Mouse (Mus musculus): ENCODE data around the gene Tnfrsf11a.

Tnfrsf11a gene

GRCm38 (mm10) chr1:105812960-105813708 lies 32.6 kb downstream of the Tnfrsf11a start:
- no peak for TF ChIP-seq GATA4 (IDR thresholded peaks at IDR 0.05; ENCODE audit: insufficient replicate concordance, low read length)

- TF ChIP-seq GATA4 (IDR thresholded peaks at IDR 0.05; ENCODE audit: insufficient replicate concordance, low read length), result no peak
Measured at GRCm38 (mm10) chr1:105813709-105814061, 33.2 kb downstream of the Tnfrsf11a start.

- no peak for TF ChIP-seq GATA4 (IDR thresholded peaks at IDR 0.05; ENCODE audit: insufficient replicate concordance, low read length)
Measured at GRCm38 (mm10) chr1:105814402-105815270, 34.1 kb downstream of the Tnfrsf11a start.

- TF ChIP-seq GATA4 (IDR thresholded peaks at IDR 0.05; ENCODE audit: insufficient replicate concordance, low read length), result no peak
Measured at GRCm38 (mm10) chr1:105815310-105815709, 34.8 kb downstream of the Tnfrsf11a start.

GRCm38 (mm10) chr1:105815736-105816135 lies 35.2 kb downstream of the Tnfrsf11a start:
- no peak for TF ChIP-seq GATA4 (IDR thresholded peaks at IDR 0.05; ENCODE audit: insufficient replicate concordance, low read length)

GRCm38 (mm10) chr1:105819031-105819430 lies 38.5 kb downstream of the Tnfrsf11a start:
- TF ChIP-seq GATA4 (IDR thresholded peaks at IDR 0.05; ENCODE audit: insufficient replicate concordance, low read length), result no peak

GRCm38 (mm10) chr1:105819740-105820139 lies 39.2 kb downstream of the Tnfrsf11a start:
- no peak for TF ChIP-seq GATA4 (IDR thresholded peaks at IDR 0.05; ENCODE audit: insufficient replicate concordance, low read length)

- no peak for TF ChIP-seq GATA4 (IDR thresholded peaks at IDR 0.05; ENCODE audit: insufficient replicate concordance, low read length)
Measured at GRCm38 (mm10) chr1:105824356-105824755, 43.8 kb downstream of the Tnfrsf11a start.

- no peak for TF ChIP-seq GATA4 (IDR thresholded peaks at IDR 0.05; ENCODE audit: insufficient replicate concordance, low read length)
Measured at GRCm38 (mm10) chr1:105824980-105825379, 44.5 kb downstream of the Tnfrsf11a start.

- no peak for TF ChIP-seq GATA4 (IDR thresholded peaks at IDR 0.05; ENCODE audit: insufficient replicate concordance, low read length)
Measured at GRCm38 (mm10) chr1:105827374-105827773, 46.9 kb downstream of the Tnfrsf11a start.

GRCm38 (mm10) chr1:105827786-105828345 lies 47.3 kb downstream of the Tnfrsf11a start:
- no peak for TF ChIP-seq GATA4 (IDR thresholded peaks at IDR 0.05; ENCODE audit: insufficient replicate concordance, low read length)

GRCm38 (mm10) chr1:105829171-105829570 lies 48.7 kb downstream of the Tnfrsf11a start:
- TF ChIP-seq GATA4 (IDR thresholded peaks at IDR 0.05; ENCODE audit: insufficient replicate concordance, low read length), result no peak

- no peak for TF ChIP-seq GATA4 (IDR thresholded peaks at IDR 0.05; ENCODE audit: insufficient replicate concordance, low read length)
Measured at GRCm38 (mm10) chr1:105832784-105833183, 52.3 kb downstream of the Tnfrsf11a start.

GRCm38 (mm10) chr1:105842950-105843349 lies 62.4 kb downstream of the Tnfrsf11a start:
- TF ChIP-seq GATA4 (IDR thresholded peaks at IDR 0.05; ENCODE audit: insufficient replicate concordance, low read length), result no peak

- no peak for TF ChIP-seq GATA4 (IDR thresholded peaks at IDR 0.05; ENCODE audit: insufficient replicate concordance, low read length)
Measured at GRCm38 (mm10) chr1:105843386-105843785, 62.9 kb downstream of the Tnfrsf11a start.

GRCm38 (mm10) chr1:105843856-105844255 lies 63.3 kb downstream of the Tnfrsf11a start:
- no peak for TF ChIP-seq GATA4 (IDR thresholded peaks at IDR 0.05; ENCODE audit: insufficient replicate concordance, low read length)

All from liver, adult (tissue).